Mouse (Mus musculus) testis, postnatal 14 days (tissue): ENCODE results near the gene Map3k5.
A peak's percentile ranks its signal among the peaks of the same experiment; 100 is the strongest.

Experiments
- DNase-seq: peaks from one replicate; pipeline ENCODE4 v3.0.0; 2021; ENCODE audit warnings: low spot score

The Map3k5 gene

DNA sequence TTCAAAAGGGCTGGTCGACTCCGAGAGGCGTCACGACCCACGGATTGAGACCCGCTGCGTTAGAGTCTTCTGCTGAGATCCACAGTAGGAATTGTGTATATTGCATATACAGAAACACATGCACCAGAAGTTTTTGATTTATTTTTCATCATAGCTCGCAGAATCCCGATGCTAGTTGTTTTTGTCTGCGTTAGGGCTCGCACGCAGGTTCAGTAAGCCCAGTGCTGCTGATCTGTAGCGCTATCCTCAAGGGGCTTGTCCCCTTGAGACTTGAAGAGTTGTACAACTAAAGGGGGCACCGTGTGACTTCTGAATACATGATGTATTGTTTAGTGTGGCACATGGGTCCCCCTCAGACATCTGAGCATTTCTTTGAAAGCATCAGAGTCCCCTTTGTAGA is 172.8 kb downstream of the Map3k5 start:
- DNase-seq = no peak

DNA sequence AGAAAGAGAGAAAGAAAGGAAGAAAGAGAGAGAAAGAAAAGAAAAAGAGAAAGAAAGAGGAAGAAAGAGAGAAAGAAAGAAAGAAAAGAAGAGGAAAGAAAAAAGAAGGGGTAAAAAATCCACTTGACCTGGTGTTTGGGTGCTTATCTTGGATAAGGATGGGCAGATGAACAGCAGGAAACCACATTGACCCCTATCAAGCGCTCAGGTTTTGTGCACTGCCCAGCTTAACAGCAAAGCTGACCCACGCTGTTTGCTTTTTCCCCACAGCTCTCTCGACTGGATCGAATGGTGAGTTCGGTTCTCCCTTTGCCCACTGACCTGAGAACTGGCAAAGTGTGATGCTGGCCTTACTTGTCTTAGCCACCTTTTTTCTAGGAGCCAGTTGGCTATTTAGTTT is 177.2 kb downstream of the Map3k5 start:
- DNase-seq = no peak

DNA sequence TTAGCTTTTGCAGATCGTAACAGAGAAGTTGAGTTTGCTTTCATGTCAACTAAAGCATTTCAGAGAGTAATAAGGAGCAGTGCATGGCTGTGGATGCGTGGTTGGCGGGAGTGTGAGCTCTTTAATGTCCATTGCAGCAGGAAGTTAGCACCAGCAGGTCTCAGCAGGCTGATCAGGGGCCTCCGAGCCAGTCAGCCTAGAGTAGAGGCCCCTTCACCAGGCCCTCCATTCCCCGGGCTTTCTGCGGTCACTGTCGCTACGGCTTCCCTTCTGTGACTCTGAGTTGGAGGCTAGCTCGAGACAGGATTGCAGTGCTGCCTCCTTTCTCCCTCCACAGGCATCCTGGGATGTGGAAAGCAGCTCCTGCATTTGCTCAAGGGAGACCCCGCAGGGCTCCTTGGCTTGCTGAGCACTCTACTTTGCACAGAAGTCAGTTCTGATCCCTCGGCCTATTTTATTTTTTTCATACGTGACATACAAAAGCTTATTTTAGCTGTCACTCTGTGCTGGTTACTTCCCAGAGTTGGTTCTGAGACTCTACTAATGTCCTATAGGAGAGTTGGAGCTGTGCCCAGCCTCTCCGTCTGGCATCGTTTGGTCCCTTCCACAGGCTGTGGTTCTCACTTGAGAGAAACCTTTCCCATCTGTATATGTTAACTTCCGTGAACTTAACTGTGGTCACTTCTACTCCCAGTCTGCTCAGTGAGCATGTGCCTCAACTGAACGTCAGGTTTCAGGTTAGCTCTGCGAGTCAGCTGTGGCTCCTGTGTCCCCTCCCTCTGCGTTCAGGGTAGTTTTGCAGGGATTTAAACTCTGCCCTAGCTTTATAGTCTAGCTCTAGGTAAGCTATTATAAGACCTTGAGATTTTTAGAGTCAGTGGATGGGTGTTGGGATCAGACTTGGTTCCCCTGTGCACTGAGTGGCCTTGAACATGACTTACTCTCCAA is 178.0 kb downstream of the Map3k5 start:
- no peak for DNase-seq

DNA sequence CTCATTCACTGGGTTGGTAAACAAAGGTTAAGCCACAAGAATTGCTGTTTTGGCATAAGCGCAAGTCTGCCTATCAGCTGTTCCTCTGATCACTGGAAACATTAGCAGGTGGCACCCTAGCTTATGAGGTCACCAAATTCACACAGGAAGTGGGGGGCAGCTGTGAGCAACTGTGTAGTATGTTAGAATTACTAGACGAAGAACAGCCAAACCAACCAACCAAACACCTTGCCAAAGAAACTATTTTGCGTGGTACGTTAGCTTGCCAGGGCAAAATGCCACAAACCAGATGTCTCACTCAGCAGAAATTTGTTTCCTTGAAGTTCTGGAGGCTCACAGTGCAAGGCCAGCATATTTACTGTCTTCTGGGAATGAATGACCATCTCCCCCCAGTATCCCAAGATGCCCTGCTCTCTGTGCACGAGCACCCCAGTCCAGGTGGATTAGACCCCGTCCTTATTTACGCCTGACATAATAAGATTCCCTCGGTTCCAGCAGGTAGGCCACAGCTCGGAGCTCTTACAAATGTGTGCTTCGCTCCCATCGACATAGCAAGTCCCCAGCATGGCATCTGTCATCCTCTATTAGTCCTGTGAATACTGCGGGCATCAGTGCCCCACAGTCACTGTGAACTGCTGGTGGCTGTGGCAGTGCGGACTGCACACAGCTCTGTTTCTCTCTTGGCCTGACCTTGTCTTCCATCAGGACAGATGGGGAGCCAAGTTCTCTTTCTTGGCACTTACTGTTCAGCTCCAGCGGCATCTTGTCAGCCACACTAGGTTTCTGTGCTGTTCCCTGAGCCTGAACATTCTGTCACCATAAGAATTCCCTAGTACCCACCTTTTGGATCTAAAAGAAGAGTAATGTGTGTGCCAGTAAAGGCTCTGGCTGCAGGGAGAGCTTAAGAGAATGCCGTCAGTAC is 185.5 kb downstream of the Map3k5 start:
- no peak for DNase-seq

DNA sequence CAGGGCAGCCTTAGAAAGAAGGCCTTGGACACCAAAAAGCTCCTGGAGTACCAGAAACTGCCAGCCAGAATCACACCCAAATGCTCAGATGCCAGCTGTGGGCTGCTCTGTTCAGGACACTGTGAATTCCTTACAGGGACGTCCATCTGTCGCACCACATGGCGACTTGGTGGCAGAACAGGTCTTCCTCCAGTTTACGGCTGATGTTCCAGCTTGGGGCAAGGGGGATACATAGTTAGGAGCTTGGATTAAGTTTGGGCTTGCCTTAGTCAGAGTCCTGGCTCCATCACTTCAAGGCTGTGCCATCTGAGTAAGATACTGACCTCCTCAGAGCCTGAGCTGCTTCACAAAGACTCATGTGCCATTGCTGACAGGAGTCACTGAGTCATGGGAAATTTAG is 187.7 kb downstream of the Map3k5 start:
- no peak for DNase-seq

DNA sequence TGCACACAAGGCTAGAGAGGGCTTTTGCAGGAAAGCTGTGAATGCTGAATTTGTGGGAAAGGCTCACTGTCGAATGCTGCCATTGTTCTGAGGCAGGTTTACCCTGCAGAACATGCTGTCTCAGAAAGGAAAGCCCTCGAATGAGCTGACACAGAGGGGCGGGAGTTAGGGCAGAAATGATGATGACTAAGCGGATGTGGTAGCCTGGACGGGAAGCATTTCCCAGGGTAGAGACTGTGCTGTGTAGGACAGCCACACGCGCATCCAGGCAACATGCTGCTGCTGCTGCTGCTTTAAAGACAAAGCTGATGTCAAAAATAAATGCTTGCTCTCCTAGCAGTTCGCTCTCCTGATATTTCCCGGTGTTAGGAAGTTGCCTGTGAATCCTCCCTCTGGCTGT is 189.1 kb downstream of the Map3k5 start:
- no peak for DNase-seq

DNA sequence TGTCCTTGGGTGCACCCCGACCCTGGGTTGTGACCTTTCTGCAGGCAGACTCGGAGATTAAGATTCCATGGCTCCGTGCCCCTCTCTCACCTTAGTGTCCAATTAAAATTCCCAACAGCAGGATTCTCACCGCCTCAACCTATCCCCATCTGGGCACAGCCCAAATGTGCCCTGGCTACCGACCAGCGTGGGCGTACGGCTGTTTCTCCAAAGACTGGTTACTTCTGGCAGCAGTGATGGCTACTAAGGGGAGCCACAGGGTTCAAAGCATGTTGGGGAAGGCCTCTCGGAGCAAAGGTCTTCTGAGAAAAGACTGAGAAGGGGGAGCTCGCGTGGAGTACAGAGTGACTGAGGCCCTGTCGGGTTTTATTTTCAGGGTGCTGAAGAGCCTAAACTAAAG is 190.3 kb downstream of the Map3k5 start:
- no peak for DNase-seq

DNA sequence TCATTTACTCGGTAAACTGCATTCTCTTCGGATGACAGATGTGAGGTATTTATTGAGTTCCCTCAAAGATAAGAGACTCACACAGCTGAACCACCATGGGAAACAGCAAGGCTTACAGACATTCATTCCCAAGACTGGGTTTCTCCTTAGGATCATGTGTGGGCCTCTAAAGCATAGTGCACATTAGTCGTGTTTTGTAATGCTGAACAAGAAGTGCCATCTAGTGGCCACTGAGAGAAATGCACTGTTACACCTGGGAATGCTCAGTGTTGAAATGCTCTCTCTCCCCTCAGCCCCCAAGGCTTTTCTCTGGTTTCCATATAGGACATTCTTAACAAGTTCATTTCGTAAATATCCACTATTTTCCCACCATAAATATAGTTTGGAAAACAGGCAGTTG is 191.0 kb downstream of the Map3k5 start:
- DNase-seq = no peak

DNA sequence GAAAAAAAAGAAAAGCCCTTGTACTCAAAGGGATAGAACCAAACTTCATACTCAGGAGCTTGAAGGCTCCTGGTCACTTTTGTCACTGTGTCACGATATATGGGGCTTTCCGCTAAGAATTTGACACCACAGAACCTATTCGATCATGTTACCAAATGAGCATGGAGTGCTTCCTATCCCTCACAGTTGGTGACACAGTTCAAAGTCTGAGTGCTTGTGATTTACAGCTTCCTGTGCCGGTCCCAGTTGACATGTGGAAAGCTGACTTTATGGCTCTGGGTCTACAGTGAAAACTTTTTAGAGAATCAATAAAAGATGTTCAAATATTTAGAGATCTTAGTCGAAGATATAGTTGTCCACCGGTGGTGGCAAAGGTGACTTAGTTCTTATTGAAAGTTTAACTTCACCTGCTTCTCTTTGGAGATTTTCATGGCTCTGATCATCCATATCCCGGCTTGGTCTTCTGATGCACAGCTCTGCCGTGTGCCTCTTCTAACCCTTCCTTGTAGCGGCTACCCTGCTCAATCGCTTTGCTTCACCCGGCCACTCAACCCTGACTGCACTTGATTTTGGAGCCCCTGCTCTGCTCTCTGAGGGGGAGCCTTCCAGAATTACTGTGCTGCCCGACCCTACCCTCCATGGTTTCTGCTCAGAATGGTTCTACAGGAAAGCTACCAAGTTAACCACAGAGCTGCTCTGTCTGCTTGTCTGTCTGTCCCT is 198.8 kb downstream of the Map3k5 start:
- DNase-seq = no peak

DNA sequence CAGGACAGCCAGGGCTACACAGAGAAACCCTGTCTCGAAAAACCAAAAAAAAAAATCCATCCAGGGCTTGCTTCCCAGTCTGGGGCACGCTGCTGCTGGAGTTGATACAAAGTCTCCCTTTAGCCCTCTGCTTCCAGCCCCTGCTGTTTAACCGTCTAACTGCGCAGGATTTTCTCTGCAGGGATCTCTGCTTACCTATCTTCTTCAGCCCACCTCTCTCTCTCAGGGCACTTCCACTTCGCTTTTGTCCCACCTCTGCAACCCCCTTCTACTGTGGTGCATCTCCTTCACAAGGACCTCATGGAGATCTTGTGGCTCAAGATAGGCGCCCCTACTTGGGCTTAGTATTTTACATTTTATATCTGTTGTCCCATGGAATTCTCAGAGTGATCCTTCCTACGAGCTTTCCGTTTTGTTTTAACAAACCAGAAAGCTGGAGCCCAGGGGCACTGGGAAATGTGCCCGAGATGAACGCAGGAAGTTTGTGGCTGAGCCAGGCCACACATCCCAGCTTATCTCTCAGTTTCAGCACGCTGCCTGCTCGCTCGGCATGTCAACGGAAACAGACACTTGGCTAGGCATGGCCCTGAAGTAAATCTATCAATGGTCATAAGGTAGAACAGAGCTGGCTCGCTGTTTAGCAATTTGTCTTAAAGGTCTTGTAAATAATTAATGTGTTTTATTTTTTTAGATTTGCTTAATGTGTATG is 201.2 kb downstream of the Map3k5 start:
- DNase-seq = peak; percentile 69

DNA sequence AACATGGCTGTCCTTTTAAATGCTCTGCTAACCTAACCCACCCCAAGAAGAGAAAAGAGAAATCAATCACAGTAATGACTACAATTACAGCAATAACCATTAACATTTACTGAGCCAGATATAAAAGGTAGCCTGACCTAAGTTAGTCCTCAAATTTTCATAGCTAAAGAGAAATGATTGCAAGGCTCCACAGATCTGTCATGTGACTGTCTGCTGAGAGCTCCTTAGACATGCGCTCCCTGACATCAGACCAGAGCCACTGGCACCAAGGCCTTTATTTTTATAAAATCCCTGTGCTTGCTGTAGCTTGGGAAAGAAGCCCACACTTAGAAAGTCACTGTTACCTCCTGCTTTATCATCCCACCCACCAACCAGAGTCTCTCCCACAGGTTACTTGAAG is 202.2 kb downstream of the Map3k5 start:
- DNase-seq = no peak

DNA sequence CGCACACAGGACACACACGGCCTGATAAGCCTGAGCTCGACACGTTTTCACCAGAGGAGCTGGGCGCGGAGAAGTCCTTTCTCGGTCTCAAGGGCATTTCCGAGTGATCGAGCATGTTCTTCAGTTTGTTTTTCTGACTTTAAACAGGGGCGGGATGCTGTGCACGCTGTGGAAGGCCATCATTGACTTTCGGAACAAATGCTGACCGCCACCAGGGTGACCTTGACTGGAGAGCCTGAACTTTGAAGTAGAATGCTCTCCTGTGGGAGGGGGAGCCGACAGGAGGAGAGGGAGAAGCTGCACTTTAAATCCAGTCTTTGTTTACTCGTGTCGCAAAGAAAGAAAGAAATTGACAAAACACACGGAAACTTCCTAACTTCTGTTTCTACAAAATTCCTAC is 207.1 kb downstream of the Map3k5 start:
- no peak for DNase-seq

DNA sequence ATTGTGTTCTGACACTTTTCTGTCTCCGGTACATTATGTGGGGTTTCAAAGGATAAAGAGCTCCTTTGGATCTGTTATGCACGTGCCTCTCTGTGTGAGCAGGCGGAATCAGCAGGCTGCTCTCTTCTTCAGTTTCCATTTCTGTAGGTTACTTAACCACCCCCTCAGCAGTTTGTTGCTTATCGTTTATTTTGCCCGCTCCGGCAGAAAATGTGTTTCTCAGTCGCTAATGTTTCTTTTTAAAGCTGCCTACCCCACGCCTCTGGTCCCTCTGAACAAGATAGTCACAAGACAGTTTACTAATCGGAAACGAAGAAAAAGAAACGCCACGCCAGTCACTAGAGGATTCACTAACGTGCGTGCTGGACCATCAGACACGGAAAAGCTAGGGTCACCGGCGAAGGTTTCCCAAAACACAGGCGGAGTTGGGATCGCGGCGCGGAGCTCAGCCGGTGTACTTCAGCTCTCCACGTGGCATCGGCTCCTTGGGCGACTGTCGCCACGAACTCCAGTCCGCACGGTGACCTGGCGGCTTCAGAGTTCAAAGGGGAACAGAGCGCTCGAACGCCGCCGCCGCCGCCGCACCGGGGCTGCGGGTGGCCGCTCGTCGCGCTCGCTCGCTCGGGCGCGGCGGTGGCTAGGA is 214.0 kb downstream of the Map3k5 start, which contains the start of gene Map7:
Gene Map7 (plus strand): TSS at position 342 of the 643 bp plus-strand sequence.
- DNase-seq = peak; percentile 55

DNA sequence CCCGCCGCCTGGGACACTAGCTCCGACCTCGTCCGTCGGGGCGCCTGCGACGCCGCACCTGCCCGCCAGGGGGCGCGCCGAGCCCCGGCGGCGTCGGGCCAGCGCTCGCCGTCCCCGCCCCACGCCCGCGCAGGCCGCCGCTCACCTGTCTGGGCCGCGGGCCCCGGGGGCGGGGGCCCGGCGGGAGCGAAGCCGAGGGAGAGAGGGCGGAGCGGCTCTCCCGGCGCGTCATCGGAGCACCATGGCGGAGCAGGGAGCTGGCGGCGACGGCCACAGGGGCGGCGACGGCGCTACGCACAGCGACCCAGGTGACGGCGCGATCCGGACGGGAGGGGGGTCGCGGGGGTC is 214.5 kb downstream of the Map3k5 start:
- DNase-seq = peak; percentile 80

DNA sequence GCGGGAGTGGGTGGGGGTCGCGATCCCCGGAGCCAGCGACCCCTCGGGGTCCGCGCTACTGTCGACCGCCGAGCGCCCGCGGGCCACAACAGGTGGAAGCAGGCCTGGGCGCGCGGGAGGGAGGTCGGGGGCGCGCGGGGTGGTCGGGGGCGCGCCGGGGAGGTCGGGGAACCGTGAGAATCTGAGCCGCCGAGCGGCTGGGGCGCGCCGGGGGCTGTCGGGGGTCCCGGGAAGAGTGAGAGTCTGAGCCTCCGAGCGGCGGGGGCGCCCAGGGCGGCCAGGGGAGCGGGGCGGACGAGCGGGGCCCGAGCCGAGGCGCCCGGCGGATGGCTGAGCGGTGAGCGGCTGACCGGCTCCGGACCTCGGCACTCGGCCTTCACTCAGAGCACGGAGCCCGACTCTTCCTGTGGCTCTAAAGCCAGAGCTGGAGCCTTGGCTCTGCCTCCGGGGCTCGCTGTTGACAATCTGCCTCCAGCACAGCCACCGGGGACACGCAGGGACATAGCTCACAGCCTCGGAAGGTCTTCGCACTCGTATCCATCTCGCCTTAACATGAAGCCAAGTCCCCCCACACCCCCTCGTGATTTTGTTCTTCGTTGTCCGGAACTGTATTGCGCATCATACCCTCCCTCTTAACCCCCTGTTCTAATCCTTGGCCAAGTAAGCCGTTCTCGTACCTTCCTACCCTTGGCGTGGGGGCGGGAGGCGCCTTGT is 215.0 kb downstream of the Map3k5 start:
- peak; percentile 64 for DNase-seq

DNA sequence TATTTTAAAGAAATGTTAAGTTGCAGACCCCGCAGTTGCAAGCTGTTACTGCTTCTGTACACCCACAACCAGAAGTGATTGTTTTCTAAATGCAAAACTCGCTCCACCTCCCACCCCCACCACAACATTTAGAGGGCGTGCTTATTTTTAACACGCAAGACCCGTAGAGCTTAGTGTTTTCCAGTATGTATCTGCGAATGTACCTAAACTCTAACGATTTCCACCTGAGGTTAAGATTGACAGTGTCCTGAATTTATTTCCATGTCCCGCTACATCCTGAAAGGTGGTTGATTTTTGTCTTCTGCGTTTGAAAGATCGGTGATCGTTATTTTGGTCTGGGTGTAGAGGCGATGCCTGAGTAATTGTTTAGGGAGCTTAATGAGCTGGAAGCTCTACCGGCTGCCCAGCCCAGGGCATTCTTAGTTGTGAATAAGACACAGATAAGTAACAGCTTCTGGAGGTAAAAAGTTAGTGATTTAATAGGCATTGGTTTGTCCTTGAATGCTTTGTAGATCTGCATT is 215.6 kb downstream of the Map3k5 start:
- DNase-seq = no peak

DNA sequence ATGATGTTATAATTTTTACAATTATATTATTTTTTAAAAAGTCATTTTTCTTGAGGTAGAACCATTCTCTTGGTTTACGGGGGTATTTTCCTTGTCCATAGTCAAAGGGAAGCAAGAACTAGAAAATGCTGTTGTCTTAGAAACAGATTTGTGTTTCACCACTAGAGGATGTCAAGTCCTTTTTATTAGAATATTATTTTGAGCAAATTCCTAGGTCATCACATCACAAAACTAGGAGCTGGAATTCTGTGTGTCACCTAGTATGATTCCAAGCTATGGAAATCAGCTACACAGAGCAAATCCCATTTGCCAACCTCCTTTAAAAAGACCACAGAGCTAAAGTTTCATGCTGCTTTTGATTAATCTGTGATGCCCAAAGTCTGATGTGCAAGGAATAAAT is 217.9 kb downstream of the Map3k5 start:
- no peak for DNase-seq

DNA sequence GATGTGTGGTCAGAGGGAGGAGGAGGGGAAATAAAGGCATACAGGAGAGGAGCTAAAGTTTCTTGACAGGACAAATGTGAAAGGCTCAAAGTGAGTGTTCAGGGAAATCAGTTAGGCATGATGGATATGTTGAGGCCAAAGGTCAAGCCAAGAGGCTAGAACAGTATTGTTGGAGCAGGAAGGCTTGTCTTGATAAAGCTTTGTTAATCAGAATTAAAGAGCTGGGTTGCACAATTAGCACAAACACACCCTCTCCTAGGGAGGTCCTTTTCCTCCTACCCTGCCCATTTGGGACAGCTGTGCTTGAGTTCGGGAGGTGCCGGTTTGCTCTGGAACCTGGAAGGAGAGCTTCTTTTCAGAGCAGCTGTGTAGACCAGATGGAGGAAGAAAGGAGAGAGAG is 219.2 kb downstream of the Map3k5 start:
- DNase-seq = no peak

DNA sequence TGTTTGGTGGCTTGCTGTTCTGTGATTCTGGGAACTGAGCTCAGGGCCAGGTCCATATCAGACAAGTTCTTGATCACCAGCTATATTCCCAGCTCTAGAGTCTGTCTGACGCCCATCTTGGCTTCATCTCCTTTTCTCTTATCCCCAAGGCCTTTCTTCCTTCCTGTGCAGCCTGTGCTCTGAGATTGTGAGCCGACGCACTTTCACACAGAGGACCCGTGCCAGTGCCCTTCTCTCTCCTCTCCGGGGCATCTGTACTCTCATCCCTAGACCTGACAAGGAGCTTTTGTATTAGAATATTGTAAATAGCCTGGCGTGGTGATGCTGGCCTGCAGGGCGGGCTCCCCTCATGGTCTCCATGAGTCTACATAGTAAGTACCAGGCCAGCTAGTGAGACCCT is 221.1 kb downstream of the Map3k5 start:
- peak; percentile 35 for DNase-seq

DNA sequence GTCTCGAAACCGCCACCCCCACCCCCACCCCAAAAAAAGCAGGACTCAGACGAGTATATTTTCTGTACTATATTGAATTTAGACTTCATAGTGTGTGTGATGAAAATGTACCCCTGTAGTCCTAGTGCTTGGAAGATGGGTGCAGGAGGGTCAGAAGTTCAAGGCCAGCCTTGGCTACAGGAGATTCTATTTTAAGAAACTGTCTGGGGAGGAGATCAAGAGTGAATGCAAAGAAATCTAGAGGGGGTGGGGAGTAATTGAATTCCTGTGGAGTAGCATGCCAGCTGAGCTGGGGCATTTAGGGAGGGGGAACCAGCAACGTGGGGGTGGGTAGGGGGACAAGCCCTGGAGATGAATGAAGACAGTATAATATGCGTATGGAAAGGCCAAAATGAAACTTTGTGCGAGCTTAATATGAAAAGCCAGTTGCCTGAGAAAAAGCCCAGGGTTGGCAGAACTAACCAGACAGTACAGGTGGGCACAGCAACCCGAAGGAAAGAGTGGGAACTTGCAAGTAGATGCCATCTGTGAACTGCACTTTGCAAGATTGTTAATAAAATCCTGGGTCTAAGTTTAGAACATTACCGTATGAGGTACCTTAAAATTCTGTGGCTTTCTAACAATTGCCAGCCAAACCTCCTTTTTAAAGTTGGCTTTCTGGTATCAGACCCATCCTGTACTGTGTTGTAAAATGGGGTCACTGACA is 222.9 kb downstream of the Map3k5 start:
- no peak for DNase-seq
